Mouse (Mus musculus) embryonic facial prominence, embryonic 14.5 days (tissue): ENCODE data around the gene Rgcc. TPM values are rescaled to one million over a fixed set of nuclear protein-coding genes. Genes with fewer than 3 reads are reported as not detected.

Experiments
- ATAC-seq: fragments of 200-750 bp; cut with Nextera tagmentation; 2 replicates; pipeline ENCODE4 v1.8.0; 2017; ENCODE audit warnings: low read depth, moderate number of reproducible peaks, moderate TSS enrichment
- DNase-seq: peaks from one replicate; pipeline ENCODE4 v3.0.0-alpha.2; 2015; ENCODE audit warnings: low spot score
- H3K27ac ChIP-seq: fragments of 300-500 bp; sonication (generic); replicated peaks from 2 replicates; pipeline ENCODE4 v1.5.1; 2014; ENCODE audit warnings: low read depth, mild to moderate bottlenecking, low read length, moderate library complexity
- H3K27me3 ChIP-seq: fragments of 300-500 bp; sonication (generic); replicated peaks from 2 replicates; pipeline ENCODE4 v1.6.1; 2014; ENCODE audit warnings: low read length; ENCODE audit not compliant: control insufficient read depth, insufficient read depth
- H3K36me3 ChIP-seq: fragments of 300-500 bp; sonication (generic); 2 replicates; pipeline ENCODE4 v1.6.1; 2014; ENCODE audit warnings: low read length, mixed read lengths; ENCODE audit not compliant: control insufficient read depth, insufficient read depth
- H3K4me1 ChIP-seq: fragments of 300-500 bp; sonication (generic); 2 replicates; pipeline ENCODE4 v1.6.1; 2014; ENCODE audit warnings: antibody characterized with exemption, low read length; ENCODE audit not compliant: control insufficient read depth, insufficient read depth
- H3K4me2 ChIP-seq: fragments of 300-500 bp; sonication (generic); 2 replicates; pipeline ENCODE4 v1.6.1; 2014; ENCODE audit warnings: low read depth, mild to moderate bottlenecking, low read length, moderate library complexity, mixed read lengths
- H3K4me3 ChIP-seq: fragments of 300-500 bp; sonication (generic); 2 replicates; pipeline ENCODE4 v1.5.1; 2014; ENCODE audit warnings: low read depth, mild to moderate bottlenecking, low read length
- H3K9ac ChIP-seq: fragments of 300-500 bp; sonication (generic); 2 replicates; pipeline ENCODE4 v1.6.1; 2014; ENCODE audit warnings: low read depth, mild to moderate bottlenecking, low read length, moderate library complexity, mixed read lengths
- H3K9me3 ChIP-seq: fragments of 300-500 bp; sonication (generic); 2 replicates; pipeline ENCODE4 v1.6.1; 2016; ENCODE audit warnings: low read length; ENCODE audit not compliant: control insufficient read depth
- WGBS: fragments of 180-500 bp; shearing (Covaris S2); extraction: QIAGEN DNeasy Blood & Tissue Kit; methylation state at CpG from one replicate; pipeline ENCODE4 v1.1.7; 2014; 5-methylcytosine and 5-hydroxymethylcytosine counted together
- polyA plus RNA-seq: library from polyadenylated mRNA; unstranded; fragments of >200 nt; fragmentation: Nextera tagmentation; extraction: Ambion mirVana; gene quantifications from 2 replicates; pipeline ENCODE4 v1.2.1, GENCODE M21; 2014

The Rgcc gene
- polyA plus RNA-seq, 1 experiment from 2014 or later, result 89.5 TPM

DNA sequence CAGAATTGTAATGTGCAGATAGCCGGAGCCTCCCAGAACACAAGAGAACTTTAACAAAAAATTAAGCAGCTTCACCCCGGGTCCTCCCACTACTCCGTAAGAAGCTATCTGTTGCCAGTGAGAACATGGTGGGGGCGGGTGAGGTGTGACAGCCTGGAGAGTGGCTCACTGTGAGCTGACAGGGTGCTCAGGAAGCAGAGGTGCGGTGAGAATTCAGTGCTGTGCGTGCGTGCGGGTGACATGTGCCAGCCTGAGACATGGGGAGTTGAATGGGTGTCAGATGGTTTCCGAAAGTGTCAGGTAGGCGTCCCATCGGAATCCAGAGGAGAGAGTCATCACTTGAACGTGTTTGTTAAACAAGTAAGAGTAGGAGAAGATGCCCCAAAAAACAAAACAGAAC lies 62.0 kb downstream of the Rgcc start:
- Histone ChIP-seq H3K27me3 (no peaks in the 10 kb centered on the region), H3K4me1 (peaks cover 5% of the 10 kb centered on the region; the same call in 1 of the 2 replicates), H3K9me3 (peaks cover 5% of the 10 kb centered on the region; the same call in 1 of the 2 replicates), H3K36me3 (no peaks in the 10 kb centered on the region), H3K4me2 (no peak overlapping the region), H3K27ac (no peak overlapping the region), H3K4me3 (no peak overlapping the region), H3K9ac (no peak overlapping the region)
- no peak for ATAC-seq
- WGBS, result 87% methylated on average over 12 of the region's 12 CpGs
- DNase-seq, result no peak

Other genes starting within 250 kb of the Rgcc start
- not detected in 2 replicates for gene Zfp957, start 54.3 kb downstream of the Rgcc start, polyA plus RNA-seq
- 30.2 and 34.2 TPM in 2 replicates for gene Naa16, start 89.1 kb upstream of the Rgcc start, polyA plus RNA-seq
- 8.3 and 9.7 TPM in 2 replicates for gene Mtrf1, start 96.1 kb upstream of the Rgcc start, polyA plus RNA-seq
- 13.8 and 15.4 TPM in 2 replicates for gene Kbtbd7, start 124.9 kb upstream of the Rgcc start, polyA plus RNA-seq
- gene Kbtbd6, start 150.2 kb upstream of the Rgcc start, polyA plus RNA-seq, result 2.4 TPM in 2 replicates
- gene Elf1, start 179.5 kb upstream of the Rgcc start, polyA plus RNA-seq, result 12.7 and 13.6 TPM in 2 replicates
- gene Wbp4, start 179.9 kb upstream of the Rgcc start, polyA plus RNA-seq, result 39.6 and 46.0 TPM in 2 replicates